ENCODE assay signal across 12 mouse cellular contexts in genomic region chr12:109400041-109400440, GRCm38 (mm10). TPM values are rescaled to one million over a fixed set of nuclear protein-coding genes. Genes with fewer than 3 reads are reported as not detected.
DNase-seq lines count a peak whose midpoint lies in the region; ATAC-seq lines count a peak whose summit lies in the region.
"Had no signal": no experiment of that assay in that cellular context is flagged by ENCODE, and none has a peak within 500 bp of the region (broad histone marks: within the 10 kb centered on the region; RNA-seq: fewer than 3 reads in every experiment).

No protein-coding gene starts in this region.

- H3K9ac ChIP-seq in heart, embryonic 13.5 days: peak overlapping the region; percentile 67
- H3K9ac ChIP-seq in liver, embryonic 12.5 days: no peak overlapping the region
- no peak overlapping the region for H3K9ac ChIP-seq in intestine, embryonic 15.5 days
- no peak overlapping the region for H3K9ac ChIP-seq in stomach, embryonic 15.5 days
- H3K9ac ChIP-seq: hindbrain, embryonic 15.5 days; midbrain, embryonic 15.5 days had no signal

- H3K27ac ChIP-seq in heart, embryonic 13.5 days (replicated peaks): peak overlapping the region; percentile 51
- peak overlapping the region; percentile 17; the same call in 1 of the 2 replicates for H3K27ac ChIP-seq in liver, embryonic 12.5 days
- peak overlapping the region; percentile 70 for H3K27ac ChIP-seq in intestine, embryonic 15.5 days
- peak overlapping the region; percentile 87; the same call in 1 of the 2 replicates for H3K27ac ChIP-seq in stomach, embryonic 15.5 days
- H3K27ac ChIP-seq: hindbrain, embryonic 15.5 days; midbrain, embryonic 15.5 days had no signal

- H3K9me3 ChIP-seq in heart, embryonic 13.5 days: no peaks in the 10 kb centered on the region
- H3K9me3 ChIP-seq in liver, embryonic 12.5 days (replicated peaks): no peaks in the 10 kb centered on the region
- no peaks in the 10 kb centered on the region for H3K9me3 ChIP-seq in intestine, embryonic 15.5 days
- H3K9me3 ChIP-seq in stomach, embryonic 15.5 days: no peaks in the 10 kb centered on the region
- H3K9me3 ChIP-seq: hindbrain, embryonic 15.5 days; midbrain, embryonic 15.5 days had no signal

- H3K4me3 ChIP-seq in heart, embryonic 13.5 days: no peak overlapping the region
- H3K4me3 ChIP-seq in liver, embryonic 12.5 days: no peak overlapping the region
- no peak overlapping the region for H3K4me3 ChIP-seq in intestine, embryonic 15.5 days (replicated peaks)
- H3K4me3 ChIP-seq in stomach, embryonic 15.5 days (replicated peaks): no peak overlapping the region
- H3K4me3 ChIP-seq: erythroblast, embryonic 14.5 days; hindbrain, embryonic 15.5 days; midbrain, embryonic 15.5 days had no signal

- no peaks in the 10 kb centered on the region for H3K36me3 ChIP-seq in heart, embryonic 13.5 days
- no peaks in the 10 kb centered on the region for H3K36me3 ChIP-seq in liver, embryonic 12.5 days
- H3K36me3 ChIP-seq in intestine, embryonic 15.5 days: no peaks in the 10 kb centered on the region
- no peaks in the 10 kb centered on the region for H3K36me3 ChIP-seq in stomach, embryonic 15.5 days
- H3K36me3 ChIP-seq: hindbrain, embryonic 15.5 days; midbrain, embryonic 15.5 days had no signal

- H3K4me1 ChIP-seq in heart, embryonic 13.5 days: peaks cover 67% of the 10 kb centered on the region
- H3K4me1 ChIP-seq in liver, embryonic 12.5 days: peaks cover 40% of the 10 kb centered on the region
- peaks cover 63% of the 10 kb centered on the region for H3K4me1 ChIP-seq in intestine, embryonic 15.5 days (replicated peaks)
- H3K4me1 ChIP-seq in stomach, embryonic 15.5 days: peaks cover 65% of the 10 kb centered on the region

- peak overlapping the region; percentile 64 for H3K4me2 ChIP-seq in heart, embryonic 13.5 days
- peak overlapping the region; percentile 24; the same call in 1 of the 2 replicates for H3K4me2 ChIP-seq in liver, embryonic 12.5 days
- no peak overlapping the region for H3K4me2 ChIP-seq in intestine, embryonic 15.5 days (replicated peaks)
- H3K4me2 ChIP-seq in stomach, embryonic 15.5 days: peak overlapping the region; percentile 30; the same call in 1 of the 2 replicates

- no peak for ATAC-seq in heart, embryonic 13.5 days (ENCODE audit: extremely low read depth, insufficient number of reproducible peaks, low FRiP score, low TSS enrichment)
- no peak for ATAC-seq in liver, embryonic 12.5 days
- no peak for ATAC-seq in intestine, embryonic 15.5 days
- ATAC-seq in stomach, embryonic 15.5 days (ENCODE audit: insufficient read depth, low FRiP score, low read depth): no peak
- ATAC-seq: CD4-positive, CD25-positive, alpha-beta regulatory T cell, adult 4 months; midbrain, embryonic 15.5 days had no signal

- intact Hi-C loops in heart, postnatal 36 days (cut with DNase I): no loop called here

- no peaks in the 10 kb centered on the region; the same call in 1 of the 2 replicates for H3K27me3 ChIP-seq in heart, embryonic 13.5 days (replicated peaks)
- peaks cover under 1% of the 10 kb centered on the region; the same call in 1 of the 2 replicates for H3K27me3 ChIP-seq in liver, embryonic 12.5 days (replicated peaks)
- no peaks in the 10 kb centered on the region for H3K27me3 ChIP-seq in intestine, embryonic 15.5 days (replicated peaks)
- H3K27me3 ChIP-seq in stomach, embryonic 15.5 days (replicated peaks): no peaks in the 10 kb centered on the region
- H3K27me3 ChIP-seq: hindbrain, embryonic 15.5 days; midbrain, embryonic 15.5 days had no signal

- no peak for DNase-seq in heart, postnatal 36 days
- DNase-seq in liver: no peak
- DNase-seq in Muller cell, postnatal 12 days (ENCODE audit: inconsistent ontology term): no peak
- DNase-seq: thymus, postnatal 4 days had no signal

- WGBS in heart, embryonic 13.5 days: 78% methylated on average over 7 of the region's 7 CpGs
- 74% methylated on average over 7 of the region's 7 CpGs for WGBS in liver, embryonic 12.5 days (ENCODE audit: insufficient replicate concordance)
- 65% methylated on average over 7 of the region's 7 CpGs for WGBS in intestine, embryonic 15.5 days
- WGBS in stomach, embryonic 15.5 days: 74% methylated on average over 7 of the region's 7 CpGs

RNA-seq across cellular contexts. Expression of gene Dlk1, which starts 52.6 kb away (rescaled TPM):
- polyA plus RNA-seq in heart, embryonic 13.5 days (2015; fragmentation: Nextera tagmentation; extraction: Ambion mirVana): 103 and 130 TPM in 2 replicates
- under 1 TPM; 0.22 to 1.00 TPM for total RNA-seq in heart, postnatal 36 days (2021)
- polyA plus RNA-seq in liver, embryonic 12.5 days (2016; fragmentation: Nextera tagmentation; extraction: Ambion mirVana): 529 and 540 TPM in 2 replicates
- polyA plus RNA-seq in intestine, embryonic 15.5 days (2015; fragmentation: Nextera tagmentation; extraction: Ambion mirVana): 364 and 395 TPM in 2 replicates
- polyA plus RNA-seq in stomach, embryonic 15.5 days (2015; fragmentation: Nextera tagmentation; extraction: Ambion mirVana): 487 and 492 TPM in 2 replicates
- polyA plus RNA-seq: CD4-positive, CD25-positive, alpha-beta regulatory T cell, adult 4 months had no signal

Comparison
In these comparisons a context has a peak if more than half of its experiments do, and no peak if none do; other contexts are left out.
1. H3K27ac ChIP-seq: peak in every context shown above with its lines; median percentile 87 in stomach, embryonic 15.5 days; 70 in intestine, embryonic 15.5 days; 51 in heart, embryonic 13.5 days; 17 in liver, embryonic 12.5 days.